Comparison of ENCODE assay signal across 8 mouse cellular contexts in the genomic region with DNA sequence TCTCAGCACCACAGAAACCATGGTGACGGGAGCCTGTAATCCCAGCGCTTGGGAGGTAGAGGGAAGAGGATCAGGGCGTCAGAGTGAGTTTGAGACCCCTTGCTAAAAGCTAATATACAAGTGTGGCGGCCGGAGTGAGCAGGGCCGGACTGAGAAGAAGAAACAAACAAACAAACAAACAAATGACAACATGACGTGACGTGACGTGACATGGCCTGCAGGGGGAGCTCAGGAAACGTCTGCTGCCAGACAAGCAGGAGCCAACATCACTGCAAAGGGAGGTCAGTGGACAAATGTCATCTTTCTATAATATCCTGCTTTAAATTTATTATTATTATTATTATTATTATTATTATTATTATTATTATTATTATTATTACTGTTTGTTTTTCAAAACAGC. TPM values are rescaled to one million over a fixed set of nuclear protein-coding genes. Genes with fewer than 3 reads are reported as not detected.
DNase-seq lines count a peak whose midpoint lies in the region; ATAC-seq and TF ChIP-seq lines count a peak whose summit lies in the region.

No protein-coding gene starts in this region.

- ATAC-seq in hindbrain, embryonic 14.5 days (ENCODE audit: low FRiP score), result no peak
- no peak for ATAC-seq in hindbrain, embryonic 16.5 days

- H3K9ac ChIP-seq in hindbrain, embryonic 14.5 days, result no peak overlapping the region
- H3K9ac ChIP-seq in hindbrain, embryonic 16.5 days (ENCODE audit: low read depth, low read length), result no peak overlapping the region
- no peak overlapping the region for H3K9ac ChIP-seq in ES-Bruce4 (ENCODE audit: low read depth, poor library complexity, severe bottlenecking)

- DNase-seq in hindbrain, embryonic 14.5 days (ENCODE audit: low spot score), result peak; percentile 47
- peak; percentile 64 to 71 for DNase-seq in kidney, postnatal 4 days
- peak; percentile 68 for DNase-seq in retina, postnatal 1 day
- DNase-seq in left cerebral cortex, postnatal 36 days (ENCODE audit: low spot score in 2 of 2), result no peak
- no peak for DNase-seq in heart, adult 8-10 months (ENCODE audit: low spot score)

- no peaks in the 10 kb centered on the region for H3K4me1 ChIP-seq in hindbrain, embryonic 14.5 days (replicated peaks; ENCODE audit: control insufficient read depth, insufficient read depth, low read length)
- H3K4me1 ChIP-seq in hindbrain, embryonic 16.5 days (ENCODE audit: control insufficient read depth, insufficient read depth, low read depth, low read length), result no peaks in the 10 kb centered on the region
- H3K4me1 ChIP-seq in ES-Bruce4 (ENCODE audit: control insufficient read depth, insufficient read depth, low read length), result no peaks in the 10 kb centered on the region
- H3K4me1 ChIP-seq in bone marrow macrophage, adult 2 months (ENCODE audit: control insufficient read depth, insufficient read depth, low read length), result 0 out of 2 replicates have a peak, but pooled peaks cover 3% of the 10 kb centered on the region

- no peaks in the 10 kb centered on the region for H3K9me3 ChIP-seq in hindbrain, embryonic 14.5 days (ENCODE audit: control insufficient read depth, low read length)
- no peaks in the 10 kb centered on the region for H3K9me3 ChIP-seq in hindbrain, embryonic 16.5 days (ENCODE audit: control insufficient read depth, low read length)
- no peaks in the 10 kb centered on the region for H3K9me3 ChIP-seq in ES-Bruce4 (replicated peaks; ENCODE audit: control insufficient read depth, insufficient read depth, low read length, poor library complexity, severe bottlenecking)

- intact Hi-C loops in left cerebral cortex, postnatal 36 days (cut with DNase I), result loop anchor here (5.0 kb wide), 1 partner anchor 76 kb away; no protein-coding TSS in a partner anchor

- peak; percentile 87 for TF ChIP-seq CTCF in ES-Bruce4 (IDR thresholded peaks at IDR 0.05; ENCODE audit: low read depth, low read length)
- peak; percentile 41; the same call in 1 of the 2 replicates for TF ChIP-seq CTCF in bone marrow macrophage, adult 2 months (IDR thresholded peaks at IDR 0.05; ENCODE audit: low read depth, low read length)

- no peak for TF ChIP-seq EP300 in ES-Bruce4 (IDR thresholded peaks at IDR 0.05; ENCODE audit: insufficient read depth, low read depth, low read length)

- H3K4me3 ChIP-seq in hindbrain, embryonic 14.5 days (replicated peaks; ENCODE audit: low read length), result no peak overlapping the region
- no peak overlapping the region for H3K4me3 ChIP-seq in hindbrain, embryonic 16.5 days (ENCODE audit: low read length)
- H3K4me3 ChIP-seq in ES-Bruce4 (ENCODE audit: low read depth, low read length), result no peak overlapping the region
- H3K4me3 ChIP-seq in bone marrow macrophage, adult 2 months (ENCODE audit: insufficient read depth, low read length), result no peak overlapping the region

- H3K27ac ChIP-seq in hindbrain, embryonic 14.5 days, result no peak overlapping the region
- H3K27ac ChIP-seq in hindbrain, embryonic 16.5 days (ENCODE audit: low read depth, low read length), result no peak overlapping the region
- H3K27ac ChIP-seq in ES-Bruce4 (ENCODE audit: insufficient read depth, low read length), result no peak overlapping the region
- H3K27ac ChIP-seq in bone marrow macrophage, adult 2 months (ENCODE audit: insufficient read depth, low read depth, low read length), result no peak overlapping the region

- no peak for TF ChIP-seq POLR2A in ES-Bruce4 (IDR thresholded peaks at IDR 0.05; ENCODE audit: insufficient read depth, low read length)
- no peak for TF ChIP-seq POLR2A in bone marrow macrophage, adult 2 months (IDR thresholded peaks at IDR 0.05; ENCODE audit: borderline replicate concordance, low read depth, low read length)

- no peaks in the 10 kb centered on the region for H3K27me3 ChIP-seq in hindbrain, embryonic 14.5 days (ENCODE audit: control insufficient read depth, insufficient read depth, low read length)
- H3K27me3 ChIP-seq in hindbrain, embryonic 16.5 days (replicated peaks; ENCODE audit: control insufficient read depth, insufficient read depth, low read length), result no peaks in the 10 kb centered on the region
- no peaks in the 10 kb centered on the region for H3K27me3 ChIP-seq in ES-Bruce4 (ENCODE audit: control insufficient read depth, insufficient read depth, low read length, poor library complexity, severe bottlenecking)

- no peaks in the 10 kb centered on the region for H3K36me3 ChIP-seq in hindbrain, embryonic 14.5 days (replicated peaks; ENCODE audit: control insufficient read depth, insufficient read depth)
- no peaks in the 10 kb centered on the region for H3K36me3 ChIP-seq in hindbrain, embryonic 16.5 days (ENCODE audit: control insufficient read depth, insufficient read depth, low read length)
- no peaks in the 10 kb centered on the region for H3K36me3 ChIP-seq in ES-Bruce4 (ENCODE audit: control insufficient read depth, insufficient read depth, low read length, poor library complexity, severe bottlenecking)

- no peak overlapping the region for H3K4me2 ChIP-seq in hindbrain, embryonic 14.5 days (replicated peaks)
- no peak overlapping the region for H3K4me2 ChIP-seq in hindbrain, embryonic 16.5 days (ENCODE audit: low read length)

- 55% methylated on average over 10 of the region's 10 CpGs for WGBS in hindbrain, embryonic 14.5 days
- 55% methylated on average over 10 of the region's 10 CpGs for WGBS in hindbrain, embryonic 16.5 days

RNA-seq across cellular contexts. Expression of a gene that starts 51.0 kb away (rescaled TPM):
- 25.3 and 25.7 TPM in 2 replicates for polyA plus RNA-seq in hindbrain, embryonic 14.5 days (2014; fragmentation: Nextera tagmentation; extraction: Ambion mirVana)
- 25.7 and 28.2 TPM in 2 replicates for polyA plus RNA-seq in hindbrain, embryonic 16.5 days (2015; fragmentation: Nextera tagmentation; extraction: Ambion mirVana)
- polyA plus RNA-seq in ES-Bruce4 (2011; ENCODE audit: insufficient read depth, insufficient read length, low read depth, missing spikeins), result 73.2 and 86.4 TPM in 2 replicates
- 100 and 101 TPM in 2 replicates for polyA plus RNA-seq in bone marrow macrophage, adult 2 months (2012; ENCODE audit: insufficient read depth, insufficient read length, missing spikeins)
- total RNA-seq in left cerebral cortex, postnatal 36 days (2021), result 10 to 100 TPM in 1 of 2 experiments, 1 to 10 TPM in 1; 9.9 to 13.6 TPM
- total RNA-seq in heart, adult 8-10 months (2022), result 1 to 10 TPM; 4.0 to 6.5 (median 4.7) TPM

Comparison
In these comparisons a context has a peak if more than half of its experiments do, and no peak if none do; other contexts are left out.
1. DNase-seq: peak in hindbrain, embryonic 14.5 days (single experiment), kidney, postnatal 4 days (2 of 2) and retina, postnatal 1 day (single experiment); none in left cerebral cortex, postnatal 36 days (0 of 2) and heart, adult 8-10 months (single experiment).